Mouse (Mus musculus): Measurements from ENCODE around the gene Gm12117. TPM values are rescaled to one million over a fixed set of nuclear protein-coding genes. Genes with fewer than 3 reads are reported as not detected.
A peak's percentile ranks its signal among the peaks of the same experiment; 100 is the strongest.

The Gm12117 gene
- total RNA-seq (2021), result not detected
- long read RNA-seq, experiment 1, result 0 reads
- long read RNA-seq, experiment 2, result 0 reads

- DNase-seq, result no peak
- Histone ChIP-seq H3K27ac (no peak within 1 kb of the TSS), H3K4me3 (no peak within 1 kb of the TSS)
- TF ChIP-seq CTCF (IDR thresholded peaks at IDR 0.05), result no peak
- intact Hi-C loops (cut with DNase I), result no loop called here
Observed at GRCm38 (mm10) chr11:33276637-33277036, at the start of gene Gm12117. Gene Gm12117, minus strand, starts transcription at chr11:33276737.

GRCm38 (mm10) chr11:33319006-33319611 lies 42.6 kb upstream of the Gm12117 start:
- intact Hi-C loops (cut with DNase I), result no loop called here

GRCm38 (mm10) chr11:33309566-33309965 lies 33.0 kb upstream of the Gm12117 start:
- Histone ChIP-seq H3K4me3 (no peak overlapping the region), H3K27ac (no peak overlapping the region)
- DNase-seq, result no peak
- no peak for TF ChIP-seq CTCF (IDR thresholded peaks at IDR 0.05)
- intact Hi-C loops (cut with DNase I), result no loop called here

More at GRCm38 (mm10) chr11:33319006-33319611, 42.6 kb upstream of the Gm12117 start:
- Histone ChIP-seq H3K4me3 (no peak overlapping the region), H3K27ac (no peak overlapping the region)
- DNase-seq, result no peak
- no peak for TF ChIP-seq CTCF (IDR thresholded peaks at IDR 0.05)

- intact Hi-C loops (cut with DNase I), result no loop called here
- no peak for TF ChIP-seq CTCF (IDR thresholded peaks at IDR 0.05)
- Histone ChIP-seq H3K4me3 (no peak overlapping the region), H3K27ac (no peak overlapping the region)
- DNase-seq, result no peak
Observed at GRCm38 (mm10) chr11:33300859-33301258, 24.3 kb upstream of the Gm12117 start.

- Histone ChIP-seq H3K27ac (no peak overlapping the region), H3K4me3 (no peak overlapping the region)
- no peak for TF ChIP-seq CTCF (IDR thresholded peaks at IDR 0.05)
- DNase-seq, result no peak
- intact Hi-C loops (cut with DNase I), result no loop called here
Observed at GRCm38 (mm10) chr11:33299371-33299770, 22.8 kb upstream of the Gm12117 start.

GRCm38 (mm10) chr11:33297121-33297520 lies 20.6 kb upstream of the Gm12117 start:
- no peak overlapping the region for H3K27ac ChIP-seq
- H3K4me3 ChIP-seq, result no peak overlapping the region
- no peak for DNase-seq
- no peak for TF ChIP-seq CTCF (IDR thresholded peaks at IDR 0.05)
- intact Hi-C loops (cut with DNase I), result no loop called here

- Histone ChIP-seq H3K4me3 (no peak overlapping the region), H3K27ac (no peak overlapping the region)
- intact Hi-C loops (cut with DNase I), result loop anchor here (2.0 kb wide), 1 partner anchor 119 kb away; no protein-coding TSS in a partner anchor
- TF ChIP-seq CTCF (IDR thresholded peaks at IDR 0.05), result peak; percentile 55
- no peak for DNase-seq
Observed at GRCm38 (mm10) chr11:33295422-33295821, 18.9 kb upstream of the Gm12117 start.

- Histone ChIP-seq H3K27ac (no peak overlapping the region), H3K4me3 (no peak overlapping the region)
- DNase-seq, result no peak
- TF ChIP-seq CTCF (IDR thresholded peaks at IDR 0.05), result no peak
- intact Hi-C loops (cut with DNase I), result loop anchor here (2.0 kb wide), 1 partner anchor 117 kb away; no protein-coding TSS in a partner anchor
Observed at GRCm38 (mm10) chr11:33294063-33294462, 17.5 kb upstream of the Gm12117 start.

- no peak for DNase-seq
- Histone ChIP-seq H3K4me3 (no peak overlapping the region), H3K27ac (no peak overlapping the region)
- TF ChIP-seq CTCF (IDR thresholded peaks at IDR 0.05), result no peak
- intact Hi-C loops (cut with DNase I), result no loop called here
Observed at GRCm38 (mm10) chr11:33278571-33278970, 2.0 kb upstream of the Gm12117 start.

- H3K4me3 ChIP-seq, result no peak overlapping the region
- TF ChIP-seq CTCF (IDR thresholded peaks at IDR 0.05), result no peak
- no peak overlapping the region for H3K27ac ChIP-seq
- no peak for DNase-seq
- intact Hi-C loops (cut with DNase I), result no loop called here
Observed at GRCm38 (mm10) chr11:33274816-33275215, 1.7 kb downstream of the Gm12117 start.

GRCm38 (mm10) chr11:33274294-33274693 lies 2.2 kb downstream of the Gm12117 start:
- Histone ChIP-seq H3K27ac (no peak overlapping the region), H3K4me3 (no peak overlapping the region)
- no peak for DNase-seq
- TF ChIP-seq CTCF (IDR thresholded peaks at IDR 0.05), result no peak
- intact Hi-C loops (cut with DNase I), result no loop called here

- no peak for TF ChIP-seq CTCF (IDR thresholded peaks at IDR 0.05)
- Histone ChIP-seq H3K27ac (no peak overlapping the region), H3K4me3 (no peak overlapping the region)
- intact Hi-C loops (cut with DNase I), result no loop called here
- no peak for DNase-seq
Observed at GRCm38 (mm10) chr11:33240295-33240694, 36.2 kb downstream of the Gm12117 start.

GRCm38 (mm10) chr11:33234134-33234533 lies 42.4 kb downstream of the Gm12117 start:
- no peak for DNase-seq
- no peak for TF ChIP-seq CTCF (IDR thresholded peaks at IDR 0.05)
- intact Hi-C loops (cut with DNase I), result no loop called here
- Histone ChIP-seq H3K27ac (no peak overlapping the region), H3K4me3 (no peak overlapping the region)

- Histone ChIP-seq H3K27ac (no peak overlapping the region), H3K4me3 (no peak overlapping the region)
- intact Hi-C loops (cut with DNase I), result no loop called here
- TF ChIP-seq CTCF (IDR thresholded peaks at IDR 0.05), result no peak
- DNase-seq, result no peak
Observed at GRCm38 (mm10) chr11:33232056-33232455, 44.5 kb downstream of the Gm12117 start.
